Mouse (Mus musculus) liver, embryonic 15.5 days (tissue): ENCODE data around the gene Ccdc32. TPM values are rescaled to one million over a fixed set of nuclear protein-coding genes. Genes with fewer than 3 reads are reported as not detected.

Experiments used
- ATAC-seq: fragments of 200-750 bp; cut with Nextera tagmentation; 2 replicates; pipeline ENCODE4 v1.8.0; 2017; ENCODE audit warnings: moderate number of reproducible peaks, mild to moderate bottlenecking, moderate library complexity; ENCODE audit not compliant: insufficient read depth
- H3K27ac ChIP-seq: fragments of 300-500 bp; sonication (generic); replicated peaks from 2 replicates; pipeline ENCODE4 v1.5.1; 2015; ENCODE audit warnings: mild to moderate bottlenecking, inconsistent platforms
- H3K27me3 ChIP-seq: fragments of 300-500 bp; sonication (generic); 2 replicates; pipeline ENCODE4 v1.6.1; 2015; ENCODE audit warnings: mild to moderate bottlenecking, inconsistent platforms
- H3K36me3 ChIP-seq: fragments of 300-500 bp; sonication (generic); replicated peaks from 2 replicates; pipeline ENCODE4 v1.6.1; 2015; ENCODE audit warnings: moderate library complexity, mild to moderate bottlenecking, inconsistent platforms
- H3K4me1 ChIP-seq: fragments of 300-500 bp; sonication (generic); replicated peaks from 2 replicates; pipeline ENCODE4 v1.6.1; 2015; ENCODE audit warnings: inconsistent platforms
- H3K4me2 ChIP-seq: fragments of 300-500 bp; sonication (generic); 2 replicates; pipeline ENCODE4 v1.6.1; 2015; ENCODE audit warnings: moderate library complexity, mild to moderate bottlenecking, inconsistent platforms
- H3K4me3 ChIP-seq: fragments of 300-500 bp; sonication (generic); replicated peaks from 2 replicates; pipeline ENCODE4 v1.5.1; 2015; ENCODE audit warnings: mild to moderate bottlenecking, inconsistent platforms
- H3K9ac ChIP-seq: fragments of 300-500 bp; sonication (generic); 2 replicates; pipeline ENCODE4 v1.6.1; 2015; ENCODE audit warnings: moderate library complexity, mild to moderate bottlenecking, inconsistent platforms
- H3K9me3 ChIP-seq: fragments of 300-500 bp; sonication (generic); replicated peaks from 2 replicates; pipeline ENCODE4 v1.6.1; 2016; ENCODE audit warnings: inconsistent platforms
- WGBS: fragments of 180-500 bp; shearing (Covaris S2); methylation state at CpG from one replicate; pipeline ENCODE4 v1.1.7; 2015; ENCODE audit warnings: mixed read lengths; ENCODE audit not compliant: insufficient replicate concordance; 5-methylcytosine and 5-hydroxymethylcytosine counted together
- polyA plus RNA-seq: library from polyadenylated mRNA; unstranded; fragments of >200 nt; fragmentation: Nextera tagmentation; extraction: Ambion mirVana; gene quantifications from 2 replicates; pipeline ENCODE4 v1.2.1, GENCODE M21; 2015

Ccdc32 gene
- polyA plus RNA-seq, 1 experiment from 2014 or later, result 12.4 TPM

- H3K4me1 ChIP-seq, result peaks cover 31% of the 10 kb centered on the region
- WGBS, result 12% methylated on average over 5 of the region's 5 CpGs
- no peaks in the 10 kb centered on the region for H3K9me3 ChIP-seq
- no peak for ATAC-seq
- H3K4me2 ChIP-seq, result peak overlapping the region; percentile 92
- H3K4me3 ChIP-seq, result peak overlapping the region; percentile 63
- peak overlapping the region; percentile 55; the same call in 1 of the 2 replicates for H3K9ac ChIP-seq
- no peak overlapping the region for H3K27ac ChIP-seq
- H3K27me3 ChIP-seq, result peaks cover 84% of the 10 kb centered on the region
- H3K36me3 ChIP-seq, result no peaks in the 10 kb centered on the region
These were observed 52.3 kb downstream of the Ccdc32 start for GRCm38 (mm10) chr2:118976941-118977340.

- H3K36me3 ChIP-seq, result no peaks in the 10 kb centered on the region
- H3K9me3 ChIP-seq, result no peaks in the 10 kb centered on the region
- H3K27me3 ChIP-seq, result peaks cover 82% of the 10 kb centered on the region
- peak overlapping the region; percentile 55 for H3K9ac ChIP-seq
- 1% methylated on average over 57 of the region's 57 CpGs for WGBS
- H3K4me1 ChIP-seq, result peaks cover 33% of the 10 kb centered on the region
- no peak overlapping the region for H3K27ac ChIP-seq
- peak; percentile 79 for ATAC-seq
- H3K4me2 ChIP-seq, result peak overlapping the region; percentile 92
- H3K4me3 ChIP-seq, result peak overlapping the region; percentile 63
These were observed 52.8 kb downstream of the Ccdc32 start for GRCm38 (mm10) chr2:118976282-118976929.

- Histone ChIP-seq H3K4me1 (peaks cover 33% of the 10 kb centered on the region), H3K9me3 (no peaks in the 10 kb centered on the region), H3K4me3 (peak overlapping the region; percentile 63), H3K4me2 (peak overlapping the region; percentile 92), H3K9ac (peak overlapping the region; percentile 55; the same call in 1 of the 2 replicates), H3K27me3 (peaks cover 78% of the 10 kb centered on the region), H3K36me3 (no peaks in the 10 kb centered on the region), H3K27ac (no peak overlapping the region)
- WGBS, result 7% methylated on average over 15 of the region's 15 CpGs
- no peak for ATAC-seq
These were observed 53.3 kb downstream of the Ccdc32 start for GRCm38 (mm10) chr2:118975855-118976254.

GRCm38 (mm10) chr2:118972687-118973376 lies 56.4 kb downstream of the Ccdc32 start:
- peaks cover 49% of the 10 kb centered on the region for H3K27me3 ChIP-seq
- no peak overlapping the region for H3K27ac ChIP-seq
- WGBS, result 1% methylated on average over 33 of the region's 33 CpGs
- no peaks in the 10 kb centered on the region for H3K9me3 ChIP-seq
- H3K4me1 ChIP-seq, result peaks cover 52% of the 10 kb centered on the region
- H3K4me2 ChIP-seq, result peak overlapping the region; percentile 88
- peak overlapping the region; percentile 55 for H3K4me3 ChIP-seq
- no peaks in the 10 kb centered on the region for H3K36me3 ChIP-seq
- peak; percentile 67 for ATAC-seq
- peak overlapping the region; percentile 55; the same call in 1 of the 2 replicates for H3K9ac ChIP-seq

- no peak for ATAC-seq
- Histone ChIP-seq H3K4me1 (peaks cover 54% of the 10 kb centered on the region), H3K9me3 (no peaks in the 10 kb centered on the region), H3K9ac (no peak overlapping the region), H3K27me3 (peaks cover 41% of the 10 kb centered on the region), H3K36me3 (no peaks in the 10 kb centered on the region), H3K4me3 (no peak overlapping the region), H3K4me2 (peak overlapping the region; percentile 88; the same call in 1 of the 2 replicates), H3K27ac (no peak overlapping the region)
- WGBS, result 50% methylated on average over 5 of the region's 5 CpGs
These were observed 57.1 kb downstream of the Ccdc32 start for GRCm38 (mm10) chr2:118972048-118972447.

GRCm38 (mm10) chr2:118969585-118970147 lies 59.5 kb downstream of the Ccdc32 start:
- peaks cover 39% of the 10 kb centered on the region for H3K4me1 ChIP-seq
- peaks cover 17% of the 10 kb centered on the region for H3K27me3 ChIP-seq
- ATAC-seq, result no peak
- peak overlapping the region; percentile 38; the same call in 1 of the 2 replicates for H3K27ac ChIP-seq
- H3K4me2 ChIP-seq, result no peak overlapping the region
- H3K4me3 ChIP-seq, result no peak overlapping the region
- WGBS, result 52% methylated on average over 11 of the region's 11 CpGs
- H3K9ac ChIP-seq, result no peak overlapping the region
- no peaks in the 10 kb centered on the region for H3K9me3 ChIP-seq
- H3K36me3 ChIP-seq, result no peaks in the 10 kb centered on the region

Other genes starting within 250 kb of the Ccdc32 start
- gene Disp2, start 249.7 kb downstream of the Ccdc32 start, polyA plus RNA-seq, result 0.26 and 0.32 TPM in 2 replicates
- 67.2 and 73.9 TPM in 2 replicates for gene Knstrn, start 215.4 kb downstream of the Ccdc32 start, polyA plus RNA-seq
- gene Ivd, start 167.4 kb downstream of the Ccdc32 start, polyA plus RNA-seq, result 35.8 and 43.5 TPM in 2 replicates
- gene Bahd1, start 129.0 kb downstream of the Ccdc32 start, polyA plus RNA-seq, result 3.2 and 4.3 TPM in 2 replicates
- 4.5 and 5.7 TPM in 2 replicates for gene Chst14, start 102.9 kb downstream of the Ccdc32 start, polyA plus RNA-seq
- gene Rpusd2, start 5.4 kb upstream of the Ccdc32 start, polyA plus RNA-seq, result 2.6 and 2.8 TPM in 2 replicates
- 55.2 and 59.3 TPM in 2 replicates for gene Knl1, start 17.7 kb upstream of the Ccdc32 start, polyA plus RNA-seq
- 30.4 and 36.9 TPM in 2 replicates for gene Rad51, start 83.4 kb upstream of the Ccdc32 start, polyA plus RNA-seq
- 45.0 and 50.7 TPM in 2 replicates for gene Rmdn3, start 127.6 kb upstream of the Ccdc32 start, polyA plus RNA-seq
- 81.3 and 102 TPM in 2 replicates for gene Gchfr, start 138.4 kb upstream of the Ccdc32 start, polyA plus RNA-seq
- 0.10 TPM in 2 replicates for gene Gm14137, start 145.1 kb upstream of the Ccdc32 start, polyA plus RNA-seq
- gene Zfyve19, start 179.2 kb upstream of the Ccdc32 start, polyA plus RNA-seq, result 19.0 and 21.6 TPM in 2 replicates
- gene Dnajc17, start 179.4 kb upstream of the Ccdc32 start, polyA plus RNA-seq, result 7.0 and 7.1 TPM in 2 replicates
- 0.20 TPM in 1 of 2 replicates, not detected in the other for gene Ppp1r14d, start 200.5 kb upstream of the Ccdc32 start, polyA plus RNA-seq
- 0.15 and 0.35 TPM in 2 replicates for gene Spint1, start 208.0 kb upstream of the Ccdc32 start, polyA plus RNA-seq
- gene Rhov, start 241.9 kb upstream of the Ccdc32 start, polyA plus RNA-seq, result 0.08 and 0.26 TPM in 2 replicates